Mouse (Mus musculus): ENCODE data around the gene Lrrc41. TPM values are rescaled to one million over a fixed set of nuclear protein-coding genes. Genes with fewer than 3 reads are reported as not detected.

Gene Lrrc41
- polyA plus RNA-seq (2012; ENCODE audit: low replicate concordance) = 30.1 and 62.6 TPM in 2 replicates

DNA sequence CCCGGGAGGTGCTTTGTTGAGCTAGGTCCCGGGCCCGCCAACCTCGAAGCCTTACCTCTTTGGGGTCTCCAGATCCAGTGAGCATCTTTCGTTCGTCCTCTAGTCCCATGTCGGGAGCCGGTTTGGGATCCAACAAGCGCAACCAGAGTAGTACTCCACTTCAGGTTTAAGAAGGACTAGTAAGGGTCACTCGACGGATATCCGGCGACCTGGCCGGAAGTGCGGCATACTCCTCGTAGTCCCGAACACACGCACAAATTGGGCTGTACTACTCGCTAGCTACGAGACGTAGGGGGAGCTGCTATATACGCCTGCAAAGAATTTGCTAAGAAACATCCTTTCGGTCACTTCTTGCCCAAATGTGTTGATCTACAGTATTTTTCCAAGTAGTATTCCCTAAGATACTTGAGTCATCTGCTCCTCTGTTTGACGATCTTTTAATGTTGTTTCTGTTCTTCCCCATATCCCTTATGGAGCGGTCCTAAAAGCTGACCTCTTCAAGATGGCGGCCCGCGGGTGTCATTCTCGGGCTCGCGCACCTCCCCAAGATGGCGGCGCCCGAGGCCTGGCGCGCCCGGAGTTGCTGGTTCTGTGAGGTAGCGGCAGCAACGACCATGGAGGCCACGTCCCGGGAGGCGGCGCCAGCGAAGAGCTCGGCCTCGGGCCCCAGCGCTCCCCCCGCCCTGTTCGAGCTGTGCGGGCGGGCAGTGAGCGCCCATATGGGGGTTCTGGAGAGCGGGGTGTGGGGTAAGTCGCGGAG, at the start of gene Lrrc41, which contains the start of gene Uqcrh:
Gene Lrrc41 (plus strand): TSS at position 409 of the 760 bp plus-strand sequence.
Gene Uqcrh (minus strand): TSS at position 211 of the 760 bp plus-strand sequence.

DNA sequence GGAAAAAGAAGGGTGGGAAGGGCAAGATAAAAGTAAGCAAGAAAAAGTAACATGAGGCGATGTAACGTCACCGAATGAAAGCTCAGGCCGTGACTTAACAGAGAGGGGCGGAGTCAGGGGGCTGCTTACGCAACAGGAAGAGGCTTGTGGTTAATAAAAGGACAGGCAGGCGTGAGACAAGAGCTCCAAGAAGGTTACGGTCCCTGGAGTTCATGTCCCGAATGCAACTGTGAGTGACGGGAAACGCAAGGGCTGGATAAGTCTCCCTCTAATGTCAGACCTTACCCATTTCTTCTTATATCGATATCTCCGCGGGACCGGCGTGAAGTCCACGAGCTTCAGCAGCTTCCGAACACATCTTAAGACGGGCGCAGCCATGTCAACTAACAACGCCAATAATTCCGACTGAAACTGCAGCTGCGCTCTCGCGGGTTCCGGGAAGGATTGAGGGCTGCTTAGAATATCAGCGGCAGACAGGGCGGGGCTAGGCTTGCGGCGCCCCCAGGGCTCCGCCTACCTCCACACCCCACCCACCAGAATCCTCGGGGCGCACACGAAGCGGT, 21.6 kb upstream of the Lrrc41 start, which contains the start of gene Nsun4:
Gene Nsun4 (minus strand): TSS at position 478 of the 563 bp plus-strand sequence.

DNA sequence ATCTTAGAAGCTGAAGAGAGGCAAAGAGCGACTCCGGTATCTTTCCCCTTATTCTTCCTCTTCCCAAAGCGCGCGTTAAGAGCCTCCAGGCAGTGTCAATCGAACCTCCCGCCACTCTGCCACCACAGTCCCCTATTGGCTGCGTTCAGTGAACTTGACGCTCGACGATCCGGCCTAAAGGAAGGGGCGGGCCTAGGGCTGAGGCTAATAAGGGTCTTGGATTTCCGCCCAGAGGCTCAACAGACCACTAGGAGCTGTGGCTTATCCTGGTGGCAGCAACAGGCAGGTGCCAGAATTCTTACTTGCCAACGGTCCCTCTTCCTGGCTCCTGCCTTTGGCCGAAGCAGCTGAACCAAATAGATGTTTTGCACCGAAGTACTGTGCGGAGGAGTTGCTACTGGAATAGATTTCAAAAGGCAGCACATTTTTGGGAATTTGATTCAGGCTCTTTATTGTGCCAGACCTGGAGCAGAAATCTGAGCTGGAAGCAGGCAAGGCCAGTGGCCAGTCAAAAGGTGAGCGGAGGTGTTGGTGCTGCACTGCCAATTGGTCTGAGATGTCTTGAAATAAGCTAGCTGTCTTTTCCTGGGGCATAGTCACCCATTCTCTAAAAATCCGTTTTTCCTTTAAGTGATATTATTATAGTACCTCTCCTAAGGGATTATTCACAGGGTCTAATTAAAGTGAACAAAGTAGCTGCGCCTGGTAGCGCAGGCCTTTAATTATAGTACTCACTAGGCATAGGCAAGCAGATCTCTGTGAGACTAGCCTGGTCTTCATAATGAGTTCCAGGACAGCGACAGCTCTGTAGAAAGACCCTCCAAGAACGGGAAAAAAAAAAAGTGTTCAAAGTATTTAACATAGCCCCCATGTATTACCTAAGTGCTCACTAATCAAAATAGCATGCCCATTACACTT, 48.8 kb downstream of the Lrrc41 start, which contains the start of the genes Rad54l and Pomgnt1:
Gene Rad54l (minus strand): TSS at position 89 of the 918 bp plus-strand sequence.
Gene Pomgnt1 (plus strand): TSS at position 239 of the 918 bp plus-strand sequence.

Other genes with a start within 250 kb of the Lrrc41 start
- 11.1 and 14.7 TPM in 2 replicates for gene Mob3c, start 247.2 kb upstream of the Lrrc41 start, polyA plus RNA-seq (2012; ENCODE audit: low replicate concordance)
- gene Mknk1, start 236.1 kb upstream of the Lrrc41 start, polyA plus RNA-seq (2012; ENCODE audit: low replicate concordance) = 22.0 and 87.7 TPM in 2 replicates
- not detected in 2 replicates for gene Kncn, start 190.9 kb upstream of the Lrrc41 start, polyA plus RNA-seq (2012; ENCODE audit: low replicate concordance)
- gene 6430628N08Rik, start 184.6 kb upstream of the Lrrc41 start, polyA plus RNA-seq (2012; ENCODE audit: low replicate concordance) = not detected in 2 replicates
- gene Dmbx1, start 135.3 kb upstream of the Lrrc41 start, polyA plus RNA-seq (2012; ENCODE audit: low replicate concordance) = not detected in 2 replicates
- gene Faah, start 57.3 kb upstream of the Lrrc41 start, polyA plus RNA-seq (2012; ENCODE audit: low replicate concordance) = 7.7 and 12.1 TPM in 2 replicates
- gene Nsun4, start 21.4 kb upstream of the Lrrc41 start, polyA plus RNA-seq (2012; ENCODE audit: low replicate concordance) = 0.11 and 0.38 TPM in 2 replicates
- gene Uqcrh, start 198 bp upstream of the Lrrc41 start, polyA plus RNA-seq (2012; ENCODE audit: low replicate concordance) = 12.3 and 45.2 TPM in 2 replicates
- gene Rad54l, start 48.4 kb downstream of the Lrrc41 start, polyA plus RNA-seq (2012; ENCODE audit: low replicate concordance) = 0.79 and 1.8 TPM in 2 replicates
- 4.2 and 8.7 TPM in 2 replicates for gene Pomgnt1, start 48.6 kb downstream of the Lrrc41 start, polyA plus RNA-seq (2012; ENCODE audit: low replicate concordance)
- 0.19 and 0.41 TPM in 2 replicates for gene Lurap1, start 76.1 kb downstream of the Lrrc41 start, polyA plus RNA-seq (2012; ENCODE audit: low replicate concordance)
- gene Tspan1, start 92.3 kb downstream of the Lrrc41 start, polyA plus RNA-seq (2012; ENCODE audit: low replicate concordance) = not detected in 2 replicates
- not detected in 2 replicates for gene 1700042G07Rik, start 98.1 kb downstream of the Lrrc41 start, polyA plus RNA-seq (2012; ENCODE audit: low replicate concordance)
- gene Gm49337, start 98.1 kb downstream of the Lrrc41 start, polyA plus RNA-seq (2012; ENCODE audit: low replicate concordance) = not detected in 2 replicates
- gene Pik3r3, start 146.3 kb downstream of the Lrrc41 start, polyA plus RNA-seq (2012; ENCODE audit: low replicate concordance) = 1.3 and 3.1 TPM in 2 replicates